Mouse (Mus musculus): Measurements from ENCODE around the gene Nxnl2. TPM values are rescaled to one million over a fixed set of nuclear protein-coding genes. Genes with fewer than 3 reads are reported as not detected.

Nxnl2 gene
- total RNA-seq, 2 experiments from 2014 or later, result 0.31 TPM; not detected in 1

DNA sequence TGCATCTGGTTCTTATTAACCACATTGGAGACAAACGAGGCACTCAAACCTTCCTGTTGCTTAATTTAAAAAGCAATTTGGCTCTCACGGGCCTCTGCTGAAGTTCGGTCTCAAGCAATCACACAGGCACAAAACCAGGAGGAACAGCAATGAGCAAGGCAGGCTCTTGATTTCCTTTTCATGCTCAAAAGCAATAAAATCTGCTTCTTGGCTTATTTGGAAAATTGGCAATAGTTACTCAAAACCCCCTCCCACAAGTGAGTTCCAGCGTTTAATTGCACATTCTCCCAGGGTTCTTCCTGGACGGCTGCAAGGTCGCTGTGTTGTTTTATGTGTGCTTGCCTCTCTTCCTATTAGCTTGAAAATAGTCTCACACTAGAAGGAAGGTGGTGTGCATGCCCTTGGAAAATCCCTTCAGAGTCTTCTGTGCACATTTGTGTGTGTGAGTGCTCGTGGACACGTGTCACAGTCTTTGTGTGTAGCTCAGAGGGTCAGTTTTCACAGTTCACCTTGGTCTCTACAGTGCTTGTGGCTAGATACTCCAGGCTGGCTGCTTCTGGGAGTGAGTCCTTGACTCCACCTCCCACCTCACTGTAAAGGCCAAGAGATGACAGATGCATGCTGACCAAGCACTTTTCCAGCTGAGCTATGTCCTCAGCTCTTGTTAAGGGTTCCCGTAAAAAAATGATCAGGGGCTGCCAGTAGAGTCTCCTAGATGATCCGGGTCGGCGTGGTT is 50.8 kb downstream of the Nxnl2 start:
- Histone ChIP-seq H3K27ac (no peak overlapping the region), H3K4me3 (no peak overlapping the region)
- no peak for TF ChIP-seq CTCF (conservative IDR thresholded peaks at IDR 0.05)
- no peak for DNase-seq (ENCODE audit: low spot score in 2 of 2)

Small RNA genes within 50 kb of the gene (microRNA-seq; reads per million reads assigned to microRNA genes)
- gene Gm44341, result 0 reads per million in 2 experiments

Other genes with a start within 250 kb of the Nxnl2 start
- gene Spin1, start 70.1 kb upstream of the Nxnl2 start, total RNA-seq (2021), result 100 to 1,000 TPM; 162 to 167 TPM
- gene S1pr3, start 237.6 kb downstream of the Nxnl2 start, total RNA-seq (2021), result 1 to 10 TPM; 5.2 to 5.4 TPM